Mouse (Mus musculus): ENCODE measurements around the gene Mrpl3.

- TF ChIP-seq CTCF (IDR thresholded peaks at IDR 0.05; ENCODE audit: insufficient read depth, low read depth, low read length) = no peak
- TF ChIP-seq POLR2A (IDR thresholded peaks at IDR 0.05; ENCODE audit: insufficient read depth, low read depth, low read length) = no peak
These were observed 15.2 kb upstream of the Mrpl3 start for GRCm38 (mm10) chr9:105037847-105038246.

Data from olfactory bulb, adult 2 months (tissue).